ENCODE assay signal across 20 mouse cellular contexts in genomic region chr6:86908561-86909150, GRCm38 (mm10). TPM values are rescaled to one million over a fixed set of nuclear protein-coding genes. Genes with fewer than 3 reads are reported as not detected.
DNase-seq lines count a peak whose midpoint lies in the region; ATAC-seq and TF ChIP-seq lines count a peak whose summit lies in the region.
"Had no signal": no experiment of that assay in that cellular context is flagged by ENCODE, and none has a peak within 500 bp of the region (broad histone marks: within the 10 kb centered on the region; RNA-seq: fewer than 3 reads in every experiment).

No protein-coding gene starts in this region.

- no peak for TF ChIP-seq EP300 in lung, postnatal 0 days (IDR thresholded peaks at IDR 0.05)

- H3K4me2 ChIP-seq in kidney, embryonic 15.5 days = no peak overlapping the region
- no peak overlapping the region for H3K4me2 ChIP-seq in lung, embryonic 15.5 days
- no peak overlapping the region for H3K4me2 ChIP-seq in lung, postnatal 0 days (replicated peaks; ENCODE audit: low read depth, low read length)
- H3K4me2 ChIP-seq: heart, embryonic 13.5 days; hindbrain, embryonic 14.5 days; stomach, embryonic 15.5 days had no signal

- no peaks in the 10 kb centered on the region for H3K27me3 ChIP-seq in kidney, adult 2 months (replicated peaks; ENCODE audit: control insufficient read depth, insufficient read depth, low read length)
- H3K27me3 ChIP-seq in kidney, embryonic 15.5 days = no peaks in the 10 kb centered on the region
- no peaks in the 10 kb centered on the region for H3K27me3 ChIP-seq in lung, embryonic 15.5 days
- H3K27me3 ChIP-seq in lung, postnatal 0 days (replicated peaks; ENCODE audit: insufficient read depth, low read length) = no peaks in the 10 kb centered on the region
- H3K27me3 ChIP-seq: heart, embryonic 13.5 days; megakaryocyte, embryonic 14.5 days; Patski; stomach, embryonic 15.5 days had no signal

- no peak overlapping the region for H3K9ac ChIP-seq in kidney, embryonic 15.5 days
- H3K9ac ChIP-seq in lung, embryonic 15.5 days = no peak overlapping the region
- H3K9ac ChIP-seq in lung, postnatal 0 days (replicated peaks; ENCODE audit: low read depth) = no peak overlapping the region
- H3K9ac ChIP-seq in ES-E14 (ENCODE audit: insufficient read depth, low read depth, low read length, poor library complexity, severe bottlenecking) = no peak overlapping the region
- H3K9ac ChIP-seq: forebrain, postnatal 0 days; heart, embryonic 13.5 days; hindbrain, embryonic 14.5 days; stomach, embryonic 15.5 days had no signal

- in situ Hi-C loops in ES-E14 (cut with MboI; ENCODE audit: low sequenced_read_pairs in 2 of 2, unreplicated experiment in 2 of 2) = no loop called here

- no peak overlapping the region for H3K27ac ChIP-seq in kidney, adult 2 months (ENCODE audit: insufficient read depth, low read depth, low read length)
- no peak overlapping the region for H3K27ac ChIP-seq in kidney, embryonic 15.5 days
- 0 out of 2 replicates have a peak overlapping the region, but pooled peaks have one; percentile 6 for H3K27ac ChIP-seq in lung, embryonic 15.5 days
- no peak overlapping the region for H3K27ac ChIP-seq in lung, postnatal 0 days (ENCODE audit: low read length)
- H3K27ac ChIP-seq in ES-E14 (ENCODE audit: insufficient read depth, low read depth, low read length, poor library complexity, severe bottlenecking) = no peak overlapping the region
- H3K27ac ChIP-seq: heart, embryonic 13.5 days; hindbrain, embryonic 14.5 days; stomach, embryonic 15.5 days had no signal

- no peak for TF ChIP-seq CTCF in kidney, adult 2 months (conservative IDR thresholded peaks at IDR 0.05; ENCODE audit: insufficient read depth, insufficient read length, low read depth, low read length)
- TF ChIP-seq CTCF in lung, postnatal 0 days (IDR thresholded peaks at IDR 0.05) = no peak

- no peak for ATAC-seq in kidney, embryonic 15.5 days (replicated peaks; ENCODE audit: low FRiP score)
- no peak for ATAC-seq in lung, embryonic 15.5 days (ENCODE audit: borderline replicate concordance, extremely low read depth, low FRiP score, low TSS enrichment)
- ATAC-seq in lung, postnatal 0 days = no peak
- ATAC-seq: forebrain, postnatal 0 days; midbrain, embryonic 16.5 days; Patski had no signal

- no peaks in the 10 kb centered on the region for H3K36me3 ChIP-seq in kidney, adult 2 months (ENCODE audit: control insufficient read depth, insufficient read depth, low read length)
- H3K36me3 ChIP-seq in kidney, embryonic 15.5 days = no peaks in the 10 kb centered on the region
- H3K36me3 ChIP-seq in lung, embryonic 15.5 days = no peaks in the 10 kb centered on the region
- H3K36me3 ChIP-seq in lung, postnatal 0 days (ENCODE audit: insufficient read depth, low read length) = no peaks in the 10 kb centered on the region
- no peaks in the 10 kb centered on the region for H3K36me3 ChIP-seq in ES-E14 (ENCODE audit: control insufficient read depth, insufficient read depth, low read length, poor library complexity, severe bottlenecking)
- H3K36me3 ChIP-seq: stomach, embryonic 15.5 days had no signal

- H3K9me3 ChIP-seq in kidney, embryonic 15.5 days (replicated peaks) = no peaks in the 10 kb centered on the region
- H3K9me3 ChIP-seq in lung, embryonic 15.5 days = no peaks in the 10 kb centered on the region
- H3K9me3 ChIP-seq in lung, postnatal 0 days (ENCODE audit: low read length) = no peaks in the 10 kb centered on the region
- no peaks in the 10 kb centered on the region for H3K9me3 ChIP-seq in ES-E14 (ENCODE audit: control insufficient read depth, insufficient read depth, low read depth, low read length)
- H3K9me3 ChIP-seq: heart, embryonic 13.5 days; stomach, embryonic 15.5 days had no signal

- no peak for TF ChIP-seq POLR2A in kidney, adult 2 months (IDR thresholded peaks at IDR 0.05; ENCODE audit: low read depth, low read length)

- H3K4me1 ChIP-seq in kidney, adult 2 months (ENCODE audit: control insufficient read depth, insufficient read depth, low read length) = peaks cover 13% of the 10 kb centered on the region
- H3K4me1 ChIP-seq in kidney, embryonic 15.5 days = no peaks in the 10 kb centered on the region
- H3K4me1 ChIP-seq in lung, embryonic 15.5 days = peaks cover 11% of the 10 kb centered on the region; the same call in 1 of the 2 replicates
- H3K4me1 ChIP-seq in lung, postnatal 0 days (ENCODE audit: insufficient read depth, low read depth, low read length) = no peaks in the 10 kb centered on the region
- no peaks in the 10 kb centered on the region for H3K4me1 ChIP-seq in ES-E14 (ENCODE audit: control insufficient read depth in 2 of 2, insufficient read depth in 2 of 2, low read length in 2 of 2, poor library complexity in 1 of 2)
- H3K4me1 ChIP-seq: stomach, embryonic 15.5 days had no signal

- 48% methylated on average over 5 of the region's 5 CpGs for WGBS in kidney, adult 2 months
- 63% methylated on average over 5 of the region's 5 CpGs for WGBS in kidney, embryonic 15.5 days
- WGBS in lung, embryonic 15.5 days = 58% methylated on average over 5 of the region's 5 CpGs
- 63% methylated on average over 5 of the region's 5 CpGs for WGBS in lung, postnatal 0 days

- peak; percentile 59 for DNase-seq in kidney, adult 2 months
- no peak for DNase-seq in lung, postnatal 0 days (ENCODE audit: low spot score)
- DNase-seq in ES-E14 (ENCODE audit: low read depth, low spot score) (peak; percentile 11), adipocyte (ENCODE audit: low spot score) (no peak)
- peak; percentile 20 for DNase-seq in kidney, postnatal 10 days
- no peak for DNase-seq in adrenal gland, adult (ENCODE audit: inconsistent age in 2 of 2, low spot score in 1 of 2)
- DNase-seq: adrenal gland, postnatal 36 days; cerebellum, adult 11-12 months; cerebellum, postnatal 14 days; forebrain, postnatal 0 days; lung, postnatal 14 days; thymus, postnatal 14 days had no signal

- H3K4me3 ChIP-seq in kidney, adult 2 months (ENCODE audit: insufficient read depth, low read depth, low read length) = no peak overlapping the region
- no peak overlapping the region for H3K4me3 ChIP-seq in kidney, embryonic 15.5 days (replicated peaks)
- H3K4me3 ChIP-seq in lung, embryonic 15.5 days = no peak overlapping the region
- no peak overlapping the region for H3K4me3 ChIP-seq in lung, postnatal 0 days (ENCODE audit: low read depth, low read length)
- no peak overlapping the region for H3K4me3 ChIP-seq in ES-E14 (ENCODE audit: insufficient read depth in 1 of 2, low read depth in 1 of 2, low read length in 2 of 2, poor library complexity in 1 of 2, severe bottlenecking in 1 of 2)
- H3K4me3 ChIP-seq: heart, embryonic 13.5 days; megakaryocyte, embryonic 14.5 days; stomach, embryonic 15.5 days had no signal

TF ChIP-seq in ES-E14, 5 proteins besides CTCF, POLR2A, EP300 and RAD21:
- TF ChIP-seq CHD2 (IDR thresholded peaks at IDR 0.05; ENCODE audit: low read depth, low read length) = no peak
- TF ChIP-seq HCFC1 (IDR thresholded peaks at IDR 0.05; ENCODE audit: borderline replicate concordance, insufficient read depth, low read length) = no peak
- TF ChIP-seq ZC3H11A (IDR thresholded peaks at IDR 0.05; ENCODE audit: borderline replicate concordance, low read depth, low read length) = no peak
- TF ChIP-seq MAFK (IDR thresholded peaks at IDR 0.05; ENCODE audit: insufficient read depth, low read depth, low read length) = no peak
- TF ChIP-seq ZNF384 (IDR thresholded peaks at IDR 0.05; ENCODE audit: low read depth, low read length) = no peak

RNA-seq across cellular contexts. Expression of gene Aak1, which starts 59.3 kb away (rescaled TPM):
- polyA plus RNA-seq in kidney, adult 2 months (2012; rRNA removed) = 28.9 and 30.6 TPM in 2 replicates
- polyA plus RNA-seq in kidney, embryonic 15.5 days (2015; fragmentation: Nextera tagmentation; extraction: Ambion mirVana) = 12.1 and 13.5 TPM in 2 replicates
- polyA plus RNA-seq in lung, embryonic 15.5 days (2015; fragmentation: Nextera tagmentation; extraction: Ambion mirVana) = 12.0 and 17.2 TPM in 2 replicates
- 5.5 and 6.3 TPM in 2 replicates for polyA plus RNA-seq in lung, postnatal 0 days (2015; fragmentation: Nextera tagmentation; extraction: Ambion mirVana)
- total RNA-seq in ES-E14 (2012; rRNA removed) = 17.5 and 20.0 TPM in 2 replicates

Comparison
In these comparisons a context has a peak if more than half of its experiments do, and no peak if none do; other contexts are left out.
1. DNase-seq: peak in kidney, adult 2 months (single experiment), ES-E14 (single experiment) and kidney, postnatal 10 days (single experiment); none in lung, postnatal 0 days (single experiment), adipocyte (single experiment) and adrenal gland, adult (0 of 2).